Mouse (Mus musculus) urinary bladder, postnatal 14 days (tissue): Measurements from ENCODE around the gene Smap2.
"Not testable (repeated sequence)": the region's sequence is repeated elsewhere in the genome, so short reads cannot be mapped to it uniquely, and the experiment has no call there.

ENCODE experiments used
- DNase-seq: peaks from one replicate; pipeline ENCODE4 v3.0.0; 2021; ENCODE audit warnings: low spot score

Smap2 gene

GRCm38 (mm10) chr4:121016928-121017657, at the start of gene Smap2:
Gene Smap2, minus strand, starts transcription at chr4:121017247.
- DNase-seq, result peak; percentile 99

DNA sequence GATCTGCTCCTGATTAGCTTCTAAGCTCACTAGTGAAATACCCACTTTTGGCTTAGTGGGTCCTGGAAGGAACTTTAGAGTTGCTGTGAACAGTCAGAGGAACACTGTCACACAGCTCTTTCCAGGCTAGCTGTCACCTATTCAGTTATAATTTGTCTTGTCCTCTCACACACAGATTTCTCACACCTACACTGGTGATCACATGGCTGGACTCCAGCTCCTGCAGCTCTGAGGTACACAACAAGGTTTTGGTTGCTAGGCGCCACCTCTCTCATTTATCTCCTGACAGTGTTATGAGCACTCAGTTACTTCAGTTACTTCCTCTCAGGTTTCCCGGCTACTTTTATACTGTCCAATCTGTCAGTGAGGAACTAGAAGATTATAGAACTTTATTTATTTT, 48.3 kb upstream of the Smap2 start:
- DNase-seq, result no peak

DNA sequence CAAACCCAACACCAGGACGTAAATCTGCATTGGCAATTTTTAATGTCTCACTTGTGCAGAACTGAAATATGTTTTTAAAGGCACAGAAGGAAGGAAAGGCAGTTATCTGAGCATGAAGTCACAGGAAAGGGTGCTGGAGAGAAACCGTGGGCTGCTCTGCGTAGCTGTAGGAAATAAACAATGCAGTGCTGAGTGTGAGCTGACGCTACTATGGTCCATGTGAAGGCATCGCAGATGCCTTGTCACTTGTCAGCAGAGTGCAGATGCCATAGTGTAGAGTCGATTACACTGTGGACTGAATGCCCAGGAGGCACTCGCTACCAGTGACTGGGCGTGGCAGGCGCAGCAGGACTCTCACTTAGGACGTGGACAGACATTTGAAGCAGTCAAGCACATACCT, 42.2 kb upstream of the Smap2 start:
- not testable (repeated sequence) for DNase-seq

DNA sequence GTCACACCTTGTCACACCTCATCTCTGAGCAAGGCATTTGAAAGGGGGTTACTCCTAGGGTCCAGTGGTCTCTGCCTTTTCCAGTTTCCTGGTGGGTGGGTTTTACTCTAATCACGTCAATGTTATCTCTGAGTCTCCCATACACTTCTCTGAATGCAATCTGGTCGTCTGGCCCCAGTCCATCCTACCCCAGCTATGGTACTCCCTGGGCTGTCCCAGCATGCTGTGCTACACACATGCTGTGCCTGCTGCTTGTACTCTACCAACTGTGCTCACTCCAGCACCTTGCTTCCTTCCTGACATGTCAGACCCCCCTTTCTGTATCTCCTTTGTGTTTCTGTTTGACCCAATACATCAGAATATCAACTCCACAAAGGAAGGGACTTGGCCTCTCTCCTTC, 40.0 kb upstream of the Smap2 start:
- no peak for DNase-seq

DNA sequence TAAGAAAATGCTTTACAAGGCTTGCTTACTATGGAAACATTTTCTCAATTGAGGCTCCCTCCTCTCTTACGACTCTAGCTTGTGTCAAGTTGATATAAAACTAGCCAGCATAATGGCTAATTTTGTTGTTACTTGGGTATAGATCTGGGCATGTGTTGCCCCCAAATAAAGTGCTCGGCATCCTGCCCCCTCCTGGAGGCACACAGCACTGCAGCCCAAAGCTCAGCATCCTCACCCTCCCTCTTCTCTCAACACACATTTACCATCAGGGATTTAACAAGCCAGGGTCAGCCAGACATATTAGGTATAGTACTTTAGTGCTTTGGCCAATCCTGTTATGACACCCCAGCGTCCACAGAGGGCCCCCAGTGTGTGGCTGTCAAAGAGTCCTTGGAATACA, 39.3 kb upstream of the Smap2 start:
- DNase-seq, result no peak

GRCm38 (mm10) chr4:121052454-121053323, 35.6 kb upstream of the Smap2 start:
- DNase-seq, result no peak

- DNase-seq, result no peak
These were observed 34.8 kb upstream of the Smap2 start for GRCm38 (mm10) chr4:121051863-121052262.

DNA sequence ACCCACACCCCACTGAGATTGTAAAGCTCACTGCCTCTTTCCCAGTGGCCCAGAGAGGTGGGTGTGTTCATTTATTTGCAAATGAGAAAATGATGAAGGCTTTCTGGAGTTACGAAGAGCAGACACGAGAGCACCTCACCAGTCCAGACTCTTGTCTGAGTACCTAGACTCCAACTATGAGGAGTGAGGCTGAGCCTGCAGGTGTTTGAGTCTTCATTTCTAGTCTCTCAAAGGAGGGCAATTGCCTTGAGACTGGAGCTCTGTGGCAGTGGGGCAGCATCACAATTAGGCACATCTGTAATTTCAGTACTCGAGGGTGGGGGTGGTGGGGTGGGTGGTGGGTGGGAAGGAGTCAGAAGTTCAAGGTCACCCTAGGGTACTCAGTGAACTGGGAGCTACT, 25.9 kb upstream of the Smap2 start:
- DNase-seq, result no peak

- DNase-seq, result no peak
These were observed 25.4 kb upstream of the Smap2 start for GRCm38 (mm10) chr4:121042472-121042871.

- DNase-seq, result peak; percentile 54
These were observed 24.0 kb upstream of the Smap2 start for GRCm38 (mm10) chr4:121040897-121041671.

DNA sequence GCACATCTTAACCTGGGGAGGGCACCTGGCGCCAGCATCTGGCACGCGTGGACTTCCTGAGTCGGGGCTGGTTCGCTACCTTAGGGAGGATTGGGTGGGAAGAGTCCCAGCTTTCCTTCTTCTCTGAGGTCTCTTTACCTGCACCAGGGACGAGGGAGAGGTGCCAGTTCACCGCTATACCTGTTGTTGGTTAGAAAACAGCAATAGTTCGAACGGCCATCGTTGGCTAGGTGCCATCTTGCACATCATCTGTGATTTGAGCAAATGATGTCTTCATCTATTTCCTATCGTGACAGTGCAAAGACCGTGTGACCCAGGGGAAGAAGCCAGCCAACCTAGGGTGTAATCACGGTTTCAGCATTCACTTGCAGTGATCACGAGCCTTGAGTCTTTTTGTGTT, 23.3 kb upstream of the Smap2 start:
- DNase-seq, result no peak

DNA sequence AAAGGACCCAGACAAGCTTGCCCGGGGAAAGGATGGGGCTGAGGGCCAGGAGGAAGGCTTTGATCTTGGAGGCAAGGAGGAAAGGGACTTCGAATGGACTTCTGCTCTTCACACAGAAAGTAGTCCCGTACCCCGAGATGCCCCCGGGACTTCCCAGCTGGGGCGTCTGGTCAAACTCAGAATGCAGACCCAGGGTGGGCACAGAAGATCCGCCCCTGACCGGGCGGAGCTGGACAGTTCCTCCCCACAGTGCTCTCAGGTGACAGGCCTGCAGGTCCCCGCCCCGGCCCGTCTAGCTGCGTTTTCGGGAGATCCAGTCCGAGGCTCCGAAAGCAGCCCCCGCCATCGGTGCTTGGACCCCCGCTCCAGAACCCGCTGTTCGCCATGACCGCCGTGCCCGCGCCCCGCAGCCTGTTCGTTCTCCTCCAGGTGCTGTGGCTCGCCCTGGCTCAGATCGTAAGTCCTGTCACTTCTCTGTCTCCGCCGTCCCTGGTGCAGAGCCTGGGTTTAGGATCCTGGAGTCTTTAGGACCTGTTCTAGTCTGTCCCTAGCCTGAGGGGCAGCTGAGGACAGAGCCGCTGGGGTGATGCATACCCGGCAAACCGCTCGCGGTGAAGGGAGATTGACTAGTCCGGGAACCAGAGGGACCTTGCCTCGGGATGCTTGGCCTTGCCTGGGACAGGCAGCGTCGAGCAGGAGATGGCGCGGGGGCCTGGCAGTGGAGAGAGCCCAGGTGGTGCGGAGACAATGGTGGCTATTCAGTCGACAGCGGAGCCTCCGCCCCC, 22.5 kb upstream of the Smap2 start, which contains the start of gene Col9a2:
TSS of gene Col9a2 (plus strand) at position 55 of the 785 bp plus-strand sequence.
- no peak for DNase-seq

DNA sequence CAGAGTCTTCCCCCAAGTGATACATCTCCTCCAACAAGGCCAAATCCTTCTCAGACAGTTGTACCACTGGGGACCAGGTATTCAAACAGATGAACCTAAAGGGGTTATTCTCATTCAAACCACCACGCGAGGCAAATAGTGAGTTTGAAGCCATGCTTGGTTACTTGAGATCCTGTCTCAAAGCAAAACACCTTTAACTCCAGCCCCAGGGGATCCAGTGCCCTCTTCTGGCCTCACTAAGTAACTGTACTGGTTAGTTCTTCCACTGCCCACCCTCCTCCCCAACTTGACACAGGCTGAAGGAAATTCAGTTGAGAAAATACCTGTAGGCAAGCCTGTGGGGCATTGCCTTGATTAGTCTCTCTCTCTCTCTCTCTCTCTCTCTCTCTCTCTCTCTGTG, 16.0 kb upstream of the Smap2 start:
- no peak for DNase-seq

GRCm38 (mm10) chr4:121031440-121031839, 14.4 kb upstream of the Smap2 start:
- DNase-seq, result no peak

- no peak for DNase-seq
These were observed 12.6 kb upstream of the Smap2 start for GRCm38 (mm10) chr4:121029632-121030031.

DNA sequence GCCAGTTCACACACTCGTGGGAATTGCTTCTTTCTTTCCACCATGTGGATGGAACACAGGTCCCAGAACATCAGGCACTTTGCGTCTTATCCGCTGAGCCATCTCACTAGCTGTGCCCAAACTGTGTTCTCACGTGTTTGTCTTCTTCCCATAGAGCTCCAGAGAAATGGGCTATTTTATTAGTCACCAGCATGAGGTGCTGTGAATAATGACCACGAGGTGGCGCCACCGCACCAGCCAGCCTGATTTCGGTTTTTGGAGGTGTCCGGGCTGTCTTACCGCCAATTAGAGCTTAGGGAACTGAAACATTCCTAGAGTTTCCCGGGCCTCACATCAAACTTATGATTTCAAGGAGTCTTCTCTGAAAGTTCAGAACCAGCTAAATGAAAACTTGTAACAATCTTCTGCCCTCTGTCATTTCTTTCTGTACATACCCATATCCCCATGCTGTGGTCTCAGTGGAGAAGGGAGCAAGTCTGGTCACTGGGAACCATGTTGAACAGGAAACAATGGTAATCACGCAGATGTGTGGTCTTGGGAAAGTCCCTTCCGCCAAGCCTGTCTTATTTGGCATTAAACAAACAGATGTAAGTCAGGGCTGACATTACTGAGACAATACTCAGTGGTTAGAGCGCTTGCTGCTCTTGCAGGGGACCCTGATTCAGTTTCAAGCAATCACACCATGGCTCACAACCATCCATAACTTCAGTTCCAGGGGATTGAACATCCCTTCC, 11.8 kb upstream of the Smap2 start:
- peak; percentile 47 for DNase-seq

GRCm38 (mm10) chr4:121028146-121028545, 11.1 kb upstream of the Smap2 start:
- DNase-seq, result no peak

GRCm38 (mm10) chr4:121025681-121026080, 8.6 kb upstream of the Smap2 start:
- no peak for DNase-seq

- peak; percentile 56 for DNase-seq
These were observed 6.9 kb upstream of the Smap2 start for GRCm38 (mm10) chr4:121023941-121024340.

DNA sequence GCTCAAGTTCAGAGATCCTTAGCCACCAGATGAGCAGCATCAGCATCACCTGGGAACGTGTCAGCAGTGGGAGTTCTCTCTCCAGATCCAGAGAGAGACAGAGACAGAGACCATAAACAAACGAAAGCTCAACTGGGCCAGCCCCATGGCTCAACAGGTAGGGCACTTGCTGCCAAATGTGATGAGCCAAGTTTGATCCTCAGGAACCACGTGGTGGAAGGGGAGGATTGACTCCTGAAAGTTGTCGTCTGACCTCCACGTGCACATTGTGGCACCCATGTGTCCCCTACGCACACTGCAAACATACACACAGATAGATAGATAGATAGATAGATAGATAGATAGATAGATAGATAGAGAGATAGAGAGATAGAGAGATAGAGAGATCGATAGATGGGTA, 6.4 kb upstream of the Smap2 start:
- DNase-seq, result no peak

- DNase-seq, result no peak
These were observed 4.9 kb upstream of the Smap2 start for GRCm38 (mm10) chr4:121021911-121022310.
